In the genomic region with DNA sequence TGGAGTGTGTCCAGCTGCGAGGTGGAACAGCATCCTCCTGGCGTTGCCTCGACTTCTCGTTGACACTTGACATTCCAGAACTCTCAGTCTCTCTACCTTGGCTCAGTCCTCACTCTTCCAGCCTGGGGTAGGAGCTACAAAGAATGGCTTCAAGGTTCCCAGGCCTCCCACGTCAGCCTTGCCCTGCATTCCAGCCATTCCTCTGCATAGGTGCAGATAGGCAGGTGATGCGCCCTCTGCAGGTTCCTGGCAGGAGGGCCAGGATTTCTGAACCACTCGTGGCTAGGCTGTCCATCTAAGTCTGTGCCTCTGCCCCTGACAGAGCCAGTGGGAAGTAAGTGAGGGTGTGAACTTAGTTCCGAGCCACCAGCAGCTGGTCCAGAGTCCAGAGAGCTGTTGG, we compare ENCODE assay signal across 12 mouse cellular contexts. TPM values are rescaled to one million over a fixed set of nuclear protein-coding genes. Genes with fewer than 3 reads are reported as not detected.
A peak's percentile ranks its signal among the peaks of the same experiment; 100 is the strongest.
DNase-seq lines count a peak whose midpoint lies in the region; TF ChIP-seq lines count a peak whose summit lies in the region.
"Had no signal": no experiment of that assay in that cellular context is flagged by ENCODE, and none has a peak within 500 bp of the region (broad histone marks: within the 10 kb centered on the region; RNA-seq: fewer than 3 reads in every experiment).

No protein-coding gene starts in this region.

- no peaks in the 10 kb centered on the region for H3K27me3 ChIP-seq in small intestine, adult 2 months (ENCODE audit: control insufficient read depth, insufficient read depth, low read length)
- H3K27me3 ChIP-seq: embryonic facial prominence, embryonic 15.5 days; hindbrain, embryonic 15.5 days; limb, embryonic 13.5 days; Patski had no signal

- peak; percentile 53 for TF ChIP-seq CTCF in layer of hippocampus, adult 2 months (conservative IDR thresholded peaks at IDR 0.05)
- peak; percentile 7; the same call in 1 of the 2 replicates for TF ChIP-seq CTCF in brain, embryonic 14.5 days (IDR thresholded peaks at IDR 0.05; ENCODE audit: borderline replicate concordance, extremely low read depth, insufficient read depth, insufficient read length)
- peak; percentile 40; the same call in 1 of the 2 replicates for TF ChIP-seq CTCF in small intestine, adult 2 months (IDR thresholded peaks at IDR 0.05; ENCODE audit: extremely low read depth, insufficient read length, insufficient replicate concordance, low read depth, low read length)

- H3K27ac ChIP-seq in layer of hippocampus, adult 2 months = no peak overlapping the region
- no peak overlapping the region for H3K27ac ChIP-seq in small intestine, adult 2 months (ENCODE audit: insufficient read depth, low read depth, low read length)
- H3K27ac ChIP-seq: embryonic facial prominence, embryonic 15.5 days; hindbrain, embryonic 15.5 days; limb, embryonic 13.5 days had no signal

- no peak for DNase-seq in layer of hippocampus, adult 2 months (ENCODE audit: low spot score in 2 of 2)
- DNase-seq in layer of hippocampus, postnatal 36 days = no peak
- no peak for DNase-seq in brain, embryonic 14.5 days (ENCODE audit: low read depth)
- peak; percentile 39 to 58 for DNase-seq in kidney, postnatal 4 days
- no peak for DNase-seq in left cerebral cortex, postnatal 36 days (ENCODE audit: low spot score in 2 of 2)
- no peak for DNase-seq in embryo, embryonic 10.5 days (ENCODE audit: low spot score)
- DNase-seq in T-cell, adult 2 months (ENCODE audit: low spot score) = no peak

- WGBS in small intestine, adult 2 months = 26% methylated on average over 8 of the region's 8 CpGs

- intact Hi-C loops in left cerebral cortex, postnatal 36 days (cut with DNase I) = no loop called here

- TF ChIP-seq POLR2A in brain, embryonic 14.5 days (IDR thresholded peaks at IDR 0.05; ENCODE audit: borderline replicate concordance, extremely low read depth, insufficient read depth, insufficient read length, poor library complexity, severe bottlenecking) = no peak
- no peak for TF ChIP-seq POLR2A in small intestine, adult 2 months (IDR thresholded peaks at IDR 0.05; ENCODE audit: low read depth, low read length)

- H3K36me3 ChIP-seq in small intestine, adult 2 months (ENCODE audit: control insufficient read depth, insufficient read depth, low read length) = peaks cover 68% of the 10 kb centered on the region

- no peak overlapping the region for H3K4me3 ChIP-seq in layer of hippocampus, adult 2 months
- H3K4me3 ChIP-seq in small intestine, adult 2 months (ENCODE audit: low read depth, low read length) = no peak overlapping the region
- H3K4me3 ChIP-seq: embryonic facial prominence, embryonic 15.5 days; hindbrain, embryonic 15.5 days; limb, embryonic 13.5 days had no signal

- peaks cover 28% of the 10 kb centered on the region for H3K4me1 ChIP-seq in small intestine, adult 2 months (ENCODE audit: control insufficient read depth, insufficient read depth, insufficient read length, low read length)
- H3K4me1 ChIP-seq: limb, embryonic 13.5 days had no signal

RNA-seq across cellular contexts. Expression of a gene that starts 7.1 kb away (rescaled TPM):
- 10 to 100 TPM; 65.1 to 66.2 TPM for total RNA-seq in layer of hippocampus, adult 2 months (2021)
- 10 to 100 TPM; 55.7 to 65.1 TPM for total RNA-seq in layer of hippocampus, postnatal 36 days (2021)
- polyA plus RNA-seq in brain, embryonic 14.5 days (2012; rRNA removed) = 86.5 and 90.0 TPM in 2 replicates
- 44.2 and 99.2 TPM in 2 replicates for polyA plus RNA-seq in small intestine, adult 2 months (2012; rRNA removed)
- total RNA-seq in left cerebral cortex, postnatal 36 days (2021) = 10 to 100 TPM; 69.2 to 75.7 TPM

RNA-seq across cellular contexts. Expression of a gene that starts 7.2 kb away (rescaled TPM):
- total RNA-seq in layer of hippocampus, adult 2 months (2021) = 10 to 100 TPM; 11.0 to 12.4 TPM
- 10 to 100 TPM; 10.8 to 10.9 TPM for total RNA-seq in layer of hippocampus, postnatal 36 days (2021)
- polyA plus RNA-seq in brain, embryonic 14.5 days (2012; rRNA removed) = 26.8 and 27.3 TPM in 2 replicates
- polyA plus RNA-seq in small intestine, adult 2 months (2012; rRNA removed) = 6.2 and 11.0 TPM in 2 replicates
- 10 to 100 TPM in 1 of 2 experiments, 1 to 10 TPM in 1; 9.6 to 14.6 TPM for total RNA-seq in left cerebral cortex, postnatal 36 days (2021)

RNA-seq across cellular contexts. Expression of a gene that starts 20.6 kb away (rescaled TPM):
- total RNA-seq in layer of hippocampus, adult 2 months (2021) = under 1 TPM in 1 of 2 experiments, not detected in 1; 0.27 TPM
- under 1 TPM in 1 of 2 experiments, not detected in 1; 0.18 TPM for total RNA-seq in layer of hippocampus, postnatal 36 days (2021)
- 0.18 TPM in 2 replicates for polyA plus RNA-seq in brain, embryonic 14.5 days (2012; rRNA removed)
- polyA plus RNA-seq in small intestine, adult 2 months (2012; rRNA removed) = 0.20 and 0.79 TPM in 2 replicates
- total RNA-seq in left cerebral cortex, postnatal 36 days (2021) = not detected
- polyA plus RNA-seq: Patski had no signal

RNA-seq across cellular contexts. Expression of a gene that starts 53.6 kb away (rescaled TPM):
- 10 to 100 TPM; 73.9 to 75.3 TPM for total RNA-seq in layer of hippocampus, adult 2 months (2021)
- total RNA-seq in layer of hippocampus, postnatal 36 days (2021) = 10 to 100 TPM; 74.0 to 74.4 TPM
- polyA plus RNA-seq in brain, embryonic 14.5 days (2012; rRNA removed) = 62.0 and 71.0 TPM in 2 replicates
- polyA plus RNA-seq in small intestine, adult 2 months (2012; rRNA removed) = 10.0 and 26.0 TPM in 2 replicates
- 10 to 100 TPM; 87.6 to 88.1 TPM for total RNA-seq in left cerebral cortex, postnatal 36 days (2021)

RNA-seq across cellular contexts. Expression of a gene that starts 53.9 kb away (rescaled TPM):
- 1 to 10 TPM; 6.7 to 10.0 TPM for total RNA-seq in layer of hippocampus, adult 2 months (2021)
- 1 to 10 TPM; 7.1 to 7.3 TPM for total RNA-seq in layer of hippocampus, postnatal 36 days (2021)
- 4.6 and 8.4 TPM in 2 replicates for polyA plus RNA-seq in brain, embryonic 14.5 days (2012; rRNA removed)
- 1.5 and 1.9 TPM in 2 replicates for polyA plus RNA-seq in small intestine, adult 2 months (2012; rRNA removed)
- 1 to 10 TPM; 6.7 to 7.4 TPM for total RNA-seq in left cerebral cortex, postnatal 36 days (2021)

Comparison
In these comparisons a context has a peak if more than half of its experiments do, and no peak if none do; other contexts are left out.
1. DNase-seq: peak in kidney, postnatal 4 days (2 of 2); none in layer of hippocampus, adult 2 months (0 of 2), layer of hippocampus, postnatal 36 days (0 of 2), brain, embryonic 14.5 days (single experiment), left cerebral cortex, postnatal 36 days (0 of 2), embryo, embryonic 10.5 days (single experiment) and T-cell, adult 2 months (single experiment).
2. Peak in every context shown above with its lines, with median percentiles within 50 percentile points of each other: CTCF ChIP-seq.